Mouse (Mus musculus) common myeloid progenitor, adult 5-6 weeks (primary cell): ENCODE data around the gene Sys1. TPM values are rescaled to one million over a fixed set of nuclear protein-coding genes. Genes with fewer than 3 reads are reported as not detected.
A peak's percentile ranks its signal among the peaks of the same experiment; 100 is the strongest.

ENCODE experiments used
- ATAC-seq: replicated peaks from 2 replicates; pipeline ENCODE4 v1.8.0; 2016; ENCODE audit warnings: low read depth, mild to moderate bottlenecking, moderate TSS enrichment, inconsistent platforms; ENCODE audit not compliant: poor library complexity, severe bottlenecking
- total RNA-seq: library from RNA; stranded (forward); fragments of 200-1000, 187-1606 nt; gene quantifications from 2 replicates; pipeline ENCODE4 v1.2.3, GENCODE M21; 2017

Gene Sys1
- total RNA-seq, 1 experiment from 2014 or later = 8.9 TPM

DNA sequence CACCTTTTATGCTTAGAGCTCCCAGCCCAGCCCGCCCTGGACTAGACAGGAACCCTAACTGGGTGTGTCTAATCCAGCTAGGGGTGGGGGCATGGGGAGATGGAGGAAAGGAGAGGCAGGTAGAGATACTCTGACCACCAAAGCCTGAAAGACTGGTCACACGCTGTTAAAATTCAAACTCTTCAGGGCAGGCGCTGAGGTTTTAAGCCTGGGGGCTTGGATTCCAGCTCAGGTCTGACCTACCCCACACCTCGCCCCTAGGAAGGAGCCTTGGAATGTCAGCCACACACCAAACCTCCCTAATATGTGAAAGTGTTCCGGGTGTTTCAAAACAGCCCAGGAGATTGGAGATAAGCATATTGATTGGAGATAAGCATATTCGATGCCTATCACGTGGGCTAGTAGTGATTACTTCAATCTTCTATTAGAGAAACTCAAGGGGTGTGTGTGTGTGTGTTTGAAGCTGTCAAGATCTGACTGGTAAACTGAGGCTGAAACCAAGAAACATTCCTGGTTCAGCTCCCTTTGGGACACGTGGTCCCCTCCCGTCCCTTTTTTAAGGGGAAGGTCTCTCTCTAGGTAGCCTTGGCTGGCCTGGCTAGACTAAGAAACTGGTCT lies 23.4 kb upstream of the Sys1 start:
- ATAC-seq = no peak

DNA sequence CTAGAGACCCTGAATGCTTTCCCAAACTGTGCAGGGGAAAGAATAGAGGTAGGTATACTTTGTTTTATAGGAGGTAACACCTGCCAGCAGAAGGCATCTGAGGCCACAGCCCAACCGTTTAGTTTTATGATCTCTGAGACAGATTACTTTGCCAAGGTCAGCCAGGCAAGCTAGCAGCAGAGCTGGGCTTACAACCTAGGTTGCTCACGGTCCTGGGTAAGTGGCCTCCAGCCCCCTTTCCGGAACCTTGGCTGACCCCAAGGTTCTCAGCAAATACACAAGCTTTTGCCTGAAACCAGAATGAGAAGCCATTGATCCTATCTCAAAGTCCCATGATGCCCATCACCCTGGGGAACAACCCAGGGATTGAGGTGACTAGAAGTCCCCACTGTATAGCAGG lies 22.1 kb upstream of the Sys1 start:
- ATAC-seq = no peak

DNA sequence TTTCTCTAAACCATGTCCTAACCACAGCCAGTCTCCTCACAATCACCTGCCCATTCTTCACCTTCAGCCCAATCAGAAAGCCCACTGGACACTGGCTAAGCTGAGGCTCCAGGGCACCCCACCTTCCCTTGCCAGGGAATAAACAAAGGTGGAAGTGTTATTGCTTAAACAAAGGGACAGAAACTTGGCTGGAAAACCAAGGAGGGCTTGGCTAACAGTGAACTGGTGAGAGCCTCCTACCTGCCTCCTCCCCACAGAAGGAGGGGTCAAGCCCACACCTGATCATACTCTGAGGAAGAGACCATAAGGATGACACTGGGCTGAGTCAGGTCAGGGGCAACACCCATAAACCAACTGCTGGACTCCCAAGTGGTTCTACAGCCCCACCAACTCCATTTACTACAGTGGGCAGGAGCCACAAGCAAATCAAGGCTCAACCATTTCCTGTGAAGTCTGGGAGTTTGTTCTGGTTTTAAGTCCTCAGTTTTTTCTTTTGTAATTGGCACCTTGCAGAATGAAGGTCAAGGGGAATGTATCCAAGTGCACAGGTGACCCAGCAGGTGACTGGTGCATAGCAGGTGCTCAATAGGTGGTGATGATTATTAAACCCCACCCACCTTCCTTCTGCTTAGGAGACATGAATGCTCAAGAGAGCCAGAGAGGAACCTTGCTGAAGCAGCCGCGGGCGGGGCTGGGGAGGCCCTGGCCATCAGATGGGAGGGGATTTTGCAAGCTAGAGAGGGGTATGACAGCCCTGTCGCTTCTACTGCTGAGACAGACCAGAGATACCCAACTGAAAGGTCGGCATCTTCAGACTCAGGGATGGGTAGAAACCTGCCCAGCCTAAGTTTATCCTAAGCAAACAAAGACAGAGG lies 21.3 kb upstream of the Sys1 start:
- ATAC-seq = no peak

DNA sequence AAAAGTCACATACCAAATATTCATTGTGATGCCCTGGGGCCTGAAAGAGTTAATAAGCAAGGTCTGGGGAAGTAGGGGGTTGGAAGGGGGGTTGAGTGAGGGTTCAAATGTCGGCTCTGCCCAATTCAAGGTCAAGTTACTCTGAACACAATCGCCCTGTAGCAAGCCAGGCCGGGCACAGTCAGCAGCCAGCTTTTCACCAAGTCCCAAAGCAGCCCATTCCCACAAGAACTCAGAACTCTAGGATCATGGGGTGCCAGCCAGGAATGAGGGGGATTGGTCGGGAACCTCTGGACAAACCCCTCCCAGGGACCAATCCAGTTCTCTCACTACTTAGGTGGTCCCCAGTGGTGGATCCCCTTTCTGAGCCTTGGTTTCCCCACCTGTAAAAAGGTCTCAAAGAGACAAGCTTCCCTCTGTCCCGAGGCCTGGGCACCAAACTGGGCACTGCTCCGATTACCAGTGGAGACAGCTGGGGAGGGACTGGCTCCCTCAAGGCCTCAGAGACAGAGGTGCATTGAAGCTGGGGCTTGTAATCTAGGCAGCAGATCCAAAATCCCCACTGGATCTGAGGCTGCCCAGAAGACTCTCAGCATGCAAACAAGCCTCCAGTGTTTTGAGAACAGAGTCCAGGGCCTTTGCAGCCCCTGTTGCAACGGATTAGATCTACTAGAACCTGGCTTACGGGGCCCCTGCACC lies 20.4 kb upstream of the Sys1 start:
- no peak for ATAC-seq

DNA sequence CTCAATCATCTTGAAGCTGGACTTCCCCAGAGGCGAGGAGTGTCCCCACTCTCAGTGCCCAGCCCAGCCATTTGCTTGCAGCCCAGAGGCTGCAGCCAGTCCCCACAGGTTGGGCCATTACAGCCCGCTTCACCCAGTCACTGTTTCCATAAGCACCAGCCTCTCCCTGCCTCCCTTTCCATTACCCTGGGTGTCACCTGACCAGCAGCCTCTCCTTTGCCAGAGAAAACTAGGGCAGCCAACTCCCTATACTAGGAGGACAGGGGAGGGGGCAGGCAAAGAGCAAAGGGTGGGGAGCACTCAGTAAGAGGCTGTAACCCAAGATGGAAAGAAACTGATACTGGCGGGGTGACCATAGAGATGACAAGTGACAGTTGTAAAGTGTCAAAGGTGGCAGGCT lies 19.8 kb upstream of the Sys1 start:
- ATAC-seq = no peak

DNA sequence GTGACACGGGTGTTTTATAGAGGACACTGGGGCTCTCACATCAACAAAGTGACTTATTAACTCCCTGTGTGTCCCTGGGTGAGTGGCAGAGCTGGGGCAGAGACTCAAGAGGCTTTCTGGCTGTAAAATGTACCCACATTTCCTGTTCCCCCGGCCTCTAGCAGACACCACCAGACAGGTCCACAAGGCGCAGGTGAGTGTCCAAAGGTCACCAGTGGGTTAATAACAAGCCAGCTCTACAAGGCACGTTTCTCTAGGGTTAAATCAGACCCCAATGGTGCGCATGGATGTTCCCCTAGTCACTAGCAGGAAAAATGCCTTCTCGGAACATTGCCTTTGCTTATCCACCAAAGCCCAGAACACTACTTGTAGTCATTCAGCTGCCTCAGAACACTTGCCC lies 19.1 kb upstream of the Sys1 start:
- no peak for ATAC-seq

DNA sequence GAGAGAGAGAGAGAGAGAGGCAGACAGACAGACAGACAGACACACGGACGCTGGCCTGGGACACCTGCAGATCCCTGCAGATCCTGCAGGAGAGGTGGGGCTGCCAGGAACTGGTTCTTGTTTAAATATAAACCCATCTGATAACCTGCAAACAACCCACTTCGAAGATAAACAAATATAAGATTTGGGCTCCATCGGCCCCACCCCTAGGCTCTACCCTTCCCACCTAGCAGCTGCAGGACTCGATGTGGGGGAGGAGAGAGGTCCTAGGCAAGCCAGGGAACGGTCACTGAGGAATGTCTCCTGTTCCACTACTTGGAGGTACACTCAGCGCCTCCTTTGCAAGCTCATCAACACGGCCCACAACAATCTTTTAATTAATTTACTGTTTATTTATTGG lies 18.5 kb upstream of the Sys1 start:
- ATAC-seq = no peak

DNA sequence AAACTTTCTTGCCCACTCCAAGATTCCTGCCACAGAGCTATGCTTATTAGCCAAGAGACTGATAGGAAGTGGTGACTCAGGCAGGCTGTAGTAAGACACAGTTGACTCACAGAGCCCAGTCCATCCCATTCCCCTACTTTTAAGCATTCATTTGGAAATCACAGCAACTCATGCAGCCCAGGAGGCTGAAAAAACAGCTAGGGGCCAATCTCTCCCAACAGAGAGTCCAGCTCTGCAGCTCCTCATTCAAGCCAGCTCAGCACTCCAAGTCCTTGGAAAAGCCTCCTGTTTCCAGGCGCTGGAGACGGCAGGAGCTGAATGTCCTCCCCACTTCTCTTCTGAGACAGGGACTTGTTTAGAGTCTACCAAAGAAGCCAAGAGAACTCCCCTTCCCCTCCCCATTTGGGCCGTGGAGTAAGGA lies 17.8 kb upstream of the Sys1 start:
- ATAC-seq = no peak

DNA sequence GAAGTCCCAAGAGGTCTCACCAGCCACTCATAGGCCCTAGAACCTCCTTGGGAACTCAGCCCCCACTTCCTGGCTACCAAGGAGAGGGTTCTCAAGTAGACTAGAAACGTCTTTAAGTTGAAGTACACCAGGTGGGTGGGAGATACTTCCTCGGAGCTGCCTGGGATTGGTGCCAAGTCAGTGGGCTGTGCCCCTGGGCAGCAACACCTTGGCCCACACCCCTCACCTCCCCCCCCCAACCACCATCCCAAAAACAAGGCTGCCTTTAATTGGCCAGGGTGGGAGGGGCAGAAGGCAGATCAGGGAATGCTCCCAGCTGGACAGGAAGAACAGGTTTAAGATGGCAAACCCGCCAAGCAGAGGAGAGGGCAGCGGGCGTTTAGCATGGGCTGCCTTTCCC lies 16.4 kb upstream of the Sys1 start:
- no peak for ATAC-seq

DNA sequence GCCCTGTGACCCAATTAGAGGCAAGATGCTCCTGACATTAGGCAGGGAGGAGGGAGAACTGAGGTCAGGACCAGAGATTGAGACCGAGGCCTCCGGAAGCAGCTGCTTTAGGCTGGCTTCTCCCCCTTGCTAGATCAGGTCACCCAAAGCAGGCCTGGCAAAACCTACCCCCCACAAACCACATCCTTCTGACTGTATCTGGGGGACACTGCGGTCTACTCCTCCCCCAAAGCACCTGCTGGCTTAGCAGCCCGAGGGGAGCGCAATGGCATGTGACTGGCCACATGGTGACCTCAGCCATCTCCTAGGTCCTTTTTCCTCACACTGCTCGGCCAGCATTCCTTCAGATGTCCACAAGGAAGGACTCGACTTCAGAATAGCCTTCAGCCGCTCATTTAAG lies 15.6 kb upstream of the Sys1 start:
- peak; percentile 92 for ATAC-seq

DNA sequence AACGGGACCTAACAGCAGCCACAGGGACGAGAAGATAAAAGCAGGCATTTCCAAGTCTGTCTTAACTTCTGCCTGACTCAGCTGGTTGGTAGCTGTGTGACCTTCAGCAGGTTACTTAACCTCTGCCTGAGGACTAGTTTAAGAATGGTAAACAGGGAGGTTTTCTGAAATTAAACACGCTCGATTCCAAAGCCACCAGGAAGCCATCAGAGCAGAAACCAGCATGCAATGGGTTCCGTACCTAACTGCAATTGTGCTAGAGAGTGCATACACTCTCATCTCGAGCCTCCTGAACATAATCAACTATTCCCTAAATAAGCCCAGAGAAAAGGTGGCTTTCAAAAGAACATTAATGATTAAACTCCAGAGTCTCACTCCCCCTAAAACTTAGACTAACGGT lies 15.0 kb upstream of the Sys1 start:
- no peak for ATAC-seq

DNA sequence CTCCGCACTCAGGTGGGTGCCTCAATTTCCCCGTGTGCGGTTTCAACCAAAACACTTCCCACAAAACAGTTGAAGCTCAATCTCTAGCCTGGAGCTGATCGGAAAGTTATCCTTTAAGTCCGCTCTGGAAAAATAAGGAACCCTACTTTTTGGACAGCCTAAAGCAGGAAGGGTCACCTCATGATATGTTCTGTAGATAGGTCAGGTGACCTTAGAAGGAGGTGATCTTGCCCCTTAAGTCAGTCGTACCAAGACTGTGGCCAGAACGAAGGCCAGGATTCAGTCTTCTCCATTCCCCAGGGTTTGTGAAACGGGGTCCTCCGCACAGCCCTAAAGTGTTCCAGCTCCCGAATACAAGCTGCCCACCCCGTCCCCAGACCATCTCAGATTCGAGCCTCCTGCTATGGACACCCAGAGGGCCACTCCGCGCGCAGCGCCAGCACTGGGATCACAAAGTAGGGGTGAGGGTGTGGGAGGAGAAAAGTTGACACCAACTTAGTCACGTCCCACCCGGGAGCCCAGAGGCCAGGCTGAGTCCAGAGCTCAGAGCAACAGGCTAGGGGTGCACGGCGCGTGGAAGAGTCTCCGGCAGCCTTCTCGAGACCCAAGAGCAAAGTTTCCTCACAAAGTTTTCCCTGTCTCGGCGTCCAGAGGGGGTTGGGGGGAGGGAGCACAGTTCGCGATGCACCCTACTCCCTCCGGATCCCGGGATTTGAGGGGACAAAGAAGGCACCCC lies 14.3 kb upstream of the Sys1 start:
- ATAC-seq = no peak

DNA sequence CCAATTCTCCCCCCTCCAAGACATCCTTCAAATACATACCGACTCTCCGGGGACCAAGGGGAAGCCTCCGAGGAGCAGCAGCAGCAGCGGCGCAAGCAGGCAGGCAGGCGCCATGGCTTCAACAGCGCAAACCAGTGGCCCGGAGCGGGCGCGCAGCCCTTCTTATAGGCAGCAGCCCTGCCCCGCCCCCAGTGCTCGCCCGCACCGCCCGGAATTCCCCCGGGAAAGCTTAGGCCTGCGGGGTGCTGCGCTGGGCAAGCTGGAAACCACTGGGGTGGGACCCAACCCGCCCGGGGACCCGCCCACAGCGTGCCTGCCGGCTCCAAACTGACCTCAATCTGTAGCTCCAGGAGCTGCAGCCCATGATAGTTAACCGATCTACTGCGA lies 13.7 kb upstream of the Sys1 start:
- ATAC-seq = 0 out of 2 replicates have a peak, but pooled peaks have one; percentile 19

DNA sequence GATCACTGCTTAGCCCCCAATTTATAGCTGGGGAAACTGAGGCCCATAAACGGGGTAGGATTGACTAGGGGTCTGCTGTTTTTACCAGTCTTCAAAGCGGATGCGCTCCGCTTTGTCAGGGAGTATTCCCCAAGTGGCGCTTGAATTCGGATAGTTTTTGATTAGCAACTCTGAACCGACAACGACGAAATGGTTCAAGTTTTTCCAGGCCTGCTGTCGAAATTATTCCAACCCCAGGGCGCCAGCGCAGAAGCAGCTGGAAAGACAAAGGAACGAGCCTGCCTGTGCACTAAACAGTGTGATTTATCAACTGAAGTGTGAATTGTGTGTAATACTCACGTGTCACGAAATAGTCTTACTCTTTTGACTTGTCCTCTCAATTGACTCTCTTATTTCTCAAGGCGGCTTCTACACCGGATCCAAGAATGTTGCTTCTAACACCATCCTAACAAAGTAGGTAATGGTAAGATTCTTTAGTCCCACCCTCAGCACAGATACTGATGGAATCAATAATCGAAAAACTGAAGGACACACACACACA lies 13.2 kb upstream of the Sys1 start, which contains the start of gene Sdc4:
Sdc4 (minus strand) TSS at position 428 of the 541 bp plus-strand sequence.
- ATAC-seq = no peak

DNA sequence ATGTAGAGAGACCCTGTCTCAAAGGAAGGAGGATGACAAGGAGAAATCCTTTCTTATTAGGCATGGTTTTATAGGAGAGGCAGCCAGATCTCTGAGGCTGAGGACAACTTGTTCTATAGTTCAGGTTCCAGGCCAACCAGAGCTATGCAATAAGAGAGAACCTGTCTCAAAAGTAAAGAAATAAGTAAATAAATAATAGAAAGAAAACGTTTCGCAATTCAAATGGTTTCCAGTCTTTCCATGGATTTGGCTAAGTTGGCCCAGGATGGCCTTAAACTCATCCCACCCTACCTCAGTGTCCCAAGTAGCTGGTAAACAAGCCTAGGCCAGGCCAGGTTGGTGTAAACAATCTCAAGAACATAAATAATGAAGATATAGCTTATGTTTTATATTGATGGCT lies 12.1 kb upstream of the Sys1 start:
- no peak for ATAC-seq

DNA sequence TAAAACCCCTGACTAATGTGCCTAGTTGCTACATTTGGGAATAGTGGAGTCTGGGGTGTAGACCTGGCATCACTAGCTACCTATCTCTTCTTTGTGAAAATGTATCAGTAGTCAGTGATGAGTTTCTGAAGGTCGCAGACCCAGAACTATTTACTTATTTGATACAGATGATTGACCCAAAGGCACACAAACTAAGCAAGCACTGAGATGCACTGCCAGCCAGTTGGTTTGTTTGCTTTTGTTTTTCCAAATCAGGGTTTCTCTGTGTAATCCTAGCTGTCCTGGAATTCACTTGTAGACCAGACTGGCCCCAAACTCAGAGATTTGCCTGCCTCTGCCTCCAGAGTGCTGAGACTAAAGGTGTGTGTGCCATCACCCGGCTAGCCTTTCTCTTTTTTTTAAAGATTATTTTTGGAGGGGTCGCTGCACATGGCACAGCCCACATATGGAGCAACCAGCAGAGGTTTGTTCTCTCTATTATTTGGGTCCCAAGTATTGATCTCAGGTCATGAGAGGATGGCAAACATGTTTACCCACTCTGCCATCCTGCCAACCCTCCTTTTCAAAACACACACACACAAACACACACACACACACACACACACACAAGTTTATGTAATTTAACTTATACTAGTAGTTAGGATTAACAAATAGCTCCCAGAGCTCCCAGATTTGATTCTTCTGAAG lies 11.2 kb upstream of the Sys1 start:
- no peak for ATAC-seq

DNA sequence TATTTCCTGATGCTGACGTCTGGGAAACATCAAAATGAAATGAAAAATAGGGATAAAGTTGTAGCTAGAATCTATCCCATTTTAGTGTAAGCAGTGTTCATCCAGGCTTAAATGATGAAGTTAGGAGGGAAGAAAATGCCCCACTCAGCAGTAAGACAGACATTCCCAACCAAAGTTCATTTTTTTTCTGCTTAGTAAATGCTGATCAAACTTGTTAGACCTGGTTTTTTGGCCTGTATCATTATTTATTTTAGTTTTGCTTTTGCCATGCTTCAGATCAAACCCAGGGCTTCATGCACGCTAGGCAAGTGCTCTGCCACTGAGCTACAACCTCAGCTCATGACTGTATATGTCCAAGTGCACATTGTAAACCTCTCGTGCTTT lies 10.7 kb upstream of the Sys1 start:
- ATAC-seq = no peak

DNA sequence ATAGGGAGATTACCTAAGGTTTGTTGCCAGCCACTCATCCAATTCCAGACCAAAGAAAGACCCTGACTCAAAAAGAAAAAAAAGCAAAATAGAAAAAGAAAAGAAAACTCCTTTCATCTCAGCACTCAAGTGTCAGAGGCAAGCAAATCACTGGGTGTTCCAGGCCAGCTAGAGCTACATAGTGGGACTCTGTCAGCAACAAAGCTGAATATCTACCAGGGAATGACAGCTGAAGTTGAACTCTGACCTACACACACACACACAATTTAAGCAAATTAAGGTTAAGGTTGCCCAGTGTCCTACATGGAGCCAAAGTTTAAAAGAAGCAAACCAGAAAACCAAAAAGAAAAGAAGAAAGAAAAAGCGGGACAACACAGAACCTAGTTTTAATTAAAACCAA lies 8.6 kb upstream of the Sys1 start:
- no peak for ATAC-seq

DNA sequence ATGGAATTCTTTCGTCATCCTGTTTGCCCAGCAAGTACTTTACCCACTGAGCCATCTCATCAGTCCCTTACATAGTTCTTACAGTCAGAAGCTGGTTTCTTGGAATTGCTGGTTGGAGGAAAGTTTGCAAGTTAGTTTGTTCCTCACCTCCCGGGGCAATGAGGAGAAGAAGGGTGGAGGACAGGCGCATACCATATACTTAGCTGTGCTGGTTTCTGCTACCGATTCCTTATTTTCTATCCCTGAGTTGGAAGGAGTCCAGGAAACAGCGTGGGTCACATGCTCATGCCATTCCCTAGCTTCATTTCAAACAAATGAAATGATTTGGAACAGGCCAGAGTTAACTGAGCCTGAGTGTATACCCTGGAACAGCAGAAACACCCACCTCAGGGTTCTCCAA lies 7.8 kb upstream of the Sys1 start:
- ATAC-seq = no peak
